Mouse (Mus musculus) brown adipose tissue, adult 24 weeks (tissue): ENCODE results near the gene Cdc7. TPM values are rescaled to one million over a fixed set of nuclear protein-coding genes. Genes with fewer than 3 reads are reported as not detected.

Experiments used
- H3K27ac ChIP-seq: fragments of 200-500 bp; replicated peaks from 2 replicates; pipeline ENCODE4 v1.5.1; 2012; ENCODE audit warnings: low read depth, mild to moderate bottlenecking, low read length
- H3K4me1 ChIP-seq: fragments of 200-500 bp; 2 replicates; pipeline ENCODE4 v1.6.1; 2012; ENCODE audit warnings: low read length, mixed read lengths; ENCODE audit not compliant: control insufficient read depth, insufficient read depth, insufficient read length
- H3K4me3 ChIP-seq: fragments of 200-500 bp; 2 replicates; pipeline ENCODE4 v1.5.1; 2012; ENCODE audit warnings: low read depth, mild to moderate bottlenecking, low read length, moderate library complexity; ENCODE audit not compliant: insufficient read depth
- polyA plus RNA-seq: library from polyadenylated mRNA; stranded (reverse); fragments of >200 nt; gene quantifications from 2 replicates; pipeline ENCODE4 v1.2.4, GENCODE M21; 2012; ENCODE audit not compliant: missing spikeins, insufficient read depth, insufficient read length

Gene Cdc7
- polyA plus RNA-seq, 1 experiment = 1.4 TPM

DNA sequence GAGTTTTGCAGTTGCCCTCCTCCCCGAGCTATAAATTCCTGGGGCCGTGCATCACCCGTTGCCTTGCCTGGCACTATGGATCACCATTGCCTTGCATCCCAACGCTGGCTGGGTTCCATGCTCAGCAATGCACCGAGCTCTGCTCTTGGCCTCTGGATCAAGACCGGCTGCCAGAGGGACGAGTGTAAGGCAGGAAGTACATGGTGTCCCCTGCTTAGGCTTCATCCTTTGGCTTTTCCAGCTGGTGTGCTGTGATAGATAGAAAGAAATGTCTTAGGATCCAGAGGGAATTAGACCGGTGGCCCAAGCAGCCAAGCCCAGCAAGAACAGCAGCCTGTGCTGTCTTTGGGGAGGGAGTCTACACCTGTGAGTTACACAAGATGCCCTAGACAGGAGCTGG is 61.7 kb downstream of the Cdc7 start:
- H3K27ac ChIP-seq = no peak overlapping the region
- peaks cover 2% of the 10 kb centered on the region; the same call in 1 of the 2 replicates for H3K4me1 ChIP-seq
- no peak overlapping the region for H3K4me3 ChIP-seq

DNA sequence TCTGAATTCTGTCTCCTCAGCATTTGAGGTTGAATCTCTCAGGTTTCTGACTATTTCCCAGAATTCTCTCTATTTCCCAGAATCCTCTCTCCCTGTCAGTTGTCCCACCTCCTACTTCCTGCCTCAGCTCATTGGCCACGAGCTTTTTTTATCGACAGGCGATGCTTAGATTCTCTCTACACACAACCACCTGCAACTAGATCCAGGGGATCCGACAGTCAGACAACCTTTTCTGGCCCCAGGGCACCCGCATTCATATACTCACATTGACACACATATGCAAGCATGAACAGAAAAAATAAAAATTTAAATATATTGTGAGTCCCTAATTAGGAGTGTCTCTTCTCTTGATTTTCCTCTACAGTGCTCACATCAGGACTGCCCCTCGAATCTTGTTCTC is 63.5 kb downstream of the Cdc7 start:
- Histone ChIP-seq H3K4me1 (no peaks in the 10 kb centered on the region), H3K27ac (no peak overlapping the region), H3K4me3 (no peak overlapping the region)

DNA sequence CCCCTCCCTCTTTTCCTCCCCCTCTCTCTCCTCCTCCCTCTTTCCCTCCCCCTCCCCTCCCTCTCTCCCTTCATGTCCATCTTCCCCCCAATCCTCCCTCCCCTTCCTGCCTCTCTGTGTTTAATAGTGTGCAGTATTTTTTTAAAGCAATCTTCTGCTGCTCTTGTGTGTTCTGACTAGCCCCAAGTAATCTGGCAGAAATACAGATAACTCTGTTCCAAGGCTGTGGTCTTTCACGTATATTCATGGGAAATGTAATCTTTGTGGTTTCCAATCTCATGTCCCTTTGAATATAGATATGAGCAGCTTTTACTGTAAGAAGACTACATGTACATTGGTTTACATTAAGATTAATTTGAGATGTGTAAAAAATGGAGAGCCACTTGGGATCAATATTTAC is 64.4 kb downstream of the Cdc7 start:
- H3K27ac ChIP-seq = no peak overlapping the region
- H3K4me1 ChIP-seq = no peaks in the 10 kb centered on the region
- H3K4me3 ChIP-seq = no peak overlapping the region

DNA sequence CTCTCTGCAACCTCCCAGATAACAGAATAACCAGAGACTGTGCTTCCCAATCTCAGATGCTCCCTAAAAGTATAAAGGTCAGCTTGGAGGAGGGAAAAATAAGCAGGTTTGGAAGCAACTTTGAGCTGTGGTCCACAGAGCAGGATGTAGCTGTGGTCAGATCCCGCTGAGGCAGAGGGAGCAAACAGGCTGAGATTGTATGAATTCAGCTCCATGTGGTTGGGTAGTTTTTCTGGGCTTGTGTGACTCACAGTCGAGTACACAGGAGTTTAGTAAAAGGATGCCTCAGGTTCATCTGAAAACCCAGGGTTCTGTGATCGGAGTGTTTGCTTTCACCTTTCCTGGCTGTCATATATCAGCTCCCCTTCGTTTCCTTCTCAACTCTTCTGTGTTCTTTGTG is 65.7 kb downstream of the Cdc7 start:
- no peaks in the 10 kb centered on the region for H3K4me1 ChIP-seq
- no peak overlapping the region for H3K4me3 ChIP-seq
- no peak overlapping the region for H3K27ac ChIP-seq

DNA sequence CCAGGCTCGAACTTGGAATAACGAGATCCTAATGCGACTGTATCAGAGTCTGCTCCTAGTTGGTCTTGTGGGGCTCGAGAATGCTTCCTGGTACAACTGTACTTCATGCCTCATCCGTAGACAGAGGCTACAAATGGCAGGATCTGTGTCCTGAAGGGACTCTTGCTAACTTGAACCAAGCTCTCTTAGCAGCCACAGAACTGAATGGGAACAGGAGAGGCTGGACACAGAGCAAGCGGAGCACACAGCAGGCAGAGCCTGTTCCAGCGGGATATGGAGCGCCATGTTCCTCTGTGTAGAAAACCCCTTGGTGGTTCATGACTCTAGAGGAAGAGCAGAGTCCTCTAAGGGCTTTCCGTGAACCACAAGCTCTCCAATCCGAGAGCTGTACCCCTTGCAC is 66.7 kb downstream of the Cdc7 start:
- H3K4me1 ChIP-seq = peaks cover 4% of the 10 kb centered on the region; the same call in 1 of the 2 replicates
- H3K27ac ChIP-seq = no peak overlapping the region
- no peak overlapping the region for H3K4me3 ChIP-seq

Other genes starting within 250 kb of the Cdc7 start
- gene Hfm1, start 38.0 kb upstream of the Cdc7 start, polyA plus RNA-seq = not detected in 2 replicates